In the genomic region with DNA sequence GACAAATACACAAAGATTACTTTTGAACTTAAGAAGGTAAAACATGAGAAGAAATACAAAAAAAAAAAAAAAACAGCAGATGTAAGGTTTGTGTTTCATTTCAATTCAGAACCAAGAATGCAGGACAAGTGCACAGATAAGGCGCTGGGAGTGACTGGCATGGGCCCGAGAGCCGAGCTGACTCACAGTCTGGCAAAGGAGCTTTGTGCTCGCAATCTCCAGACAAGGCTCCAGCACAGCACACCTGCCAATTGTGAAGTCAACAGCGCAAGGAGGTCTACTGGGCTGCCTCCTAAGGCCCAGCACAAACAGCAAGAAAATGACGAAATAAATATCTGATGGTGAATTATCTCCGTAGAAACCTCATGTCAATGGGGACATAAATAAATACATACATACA, we compare ENCODE assay signal across 8 mouse cellular contexts. TPM values are rescaled to one million over a fixed set of nuclear protein-coding genes. Genes with fewer than 3 reads are reported as not detected.
A peak's percentile ranks its signal among the peaks of the same experiment; 100 is the strongest.
DNase-seq lines count a peak whose midpoint lies in the region; ATAC-seq lines count a peak whose summit lies in the region.
"Had no signal": no experiment of that assay in that cellular context is flagged by ENCODE, and none has a peak within 500 bp of the region (broad histone marks: within the 10 kb centered on the region; RNA-seq: fewer than 3 reads in every experiment).

No protein-coding gene starts in this region.

- peak overlapping the region in 1 of 2 experiments; percentile 4; a peak in 1 of 4 replicates for H3K27ac ChIP-seq in heart, embryonic 14.5 days (replicated peaks in 1 of 2; ENCODE audit: control insufficient read depth in 1 of 2, insufficient read depth in 1 of 2, low read depth in 2 of 2, low read length in 2 of 2)
- no peak overlapping the region for H3K27ac ChIP-seq in lung, embryonic 15.5 days

- no peaks in the 10 kb centered on the region for H3K9me3 ChIP-seq in heart, embryonic 14.5 days (ENCODE audit: control insufficient read depth, low read length)
- H3K9me3 ChIP-seq in lung, embryonic 15.5 days, result no peaks in the 10 kb centered on the region

- 0 out of 2 replicates have a peak, but pooled peaks have one; percentile 31 for ATAC-seq in heart, embryonic 14.5 days (ENCODE audit: insufficient number of reproducible peaks, insufficient read depth, low FRiP score, low read depth)
- ATAC-seq in lung, embryonic 15.5 days (ENCODE audit: borderline replicate concordance, extremely low read depth, low FRiP score, low TSS enrichment), result 0 out of 2 replicates have a peak, but pooled peaks have one; percentile 49

- peaks cover 20 to 50% of the 10 kb centered on the region in 2 experiments for H3K4me1 ChIP-seq in heart, embryonic 14.5 days (ENCODE audit: control insufficient read depth in 2 of 2, insufficient read depth in 2 of 2, low read length in 2 of 2)
- peaks cover 29% of the 10 kb centered on the region for H3K4me1 ChIP-seq in lung, embryonic 15.5 days

- 0 out of 2 replicates have a peak overlapping the region, but pooled peaks have one; percentile 5 for H3K4me2 ChIP-seq in heart, embryonic 14.5 days (ENCODE audit: low read length)
- H3K4me2 ChIP-seq in lung, embryonic 15.5 days, result no peak overlapping the region

- H3K36me3 ChIP-seq in heart, embryonic 14.5 days (ENCODE audit: control insufficient read depth, insufficient read depth, low read length), result 0 out of 2 replicates have a peak, but pooled peaks cover 3% of the 10 kb centered on the region
- H3K36me3 ChIP-seq in lung, embryonic 15.5 days, result no peaks in the 10 kb centered on the region

- DNase-seq in MN1 (ENCODE audit: low spot score) (peak; percentile 29), adipocyte (ENCODE audit: low spot score) (peak; percentile 32)
- no peak for DNase-seq in kidney, postnatal 10 days
- DNase-seq in spleen, postnatal 36 days (ENCODE audit: low spot score in 2 of 2), result no peak
- DNase-seq in thymus, postnatal 14 days, result no peak

- WGBS in heart, embryonic 14.5 days, result 20% methylated on average over 7 of the region's 7 CpGs
- WGBS in lung, embryonic 15.5 days, result 55% methylated on average over 7 of the region's 7 CpGs

- no peak overlapping the region for H3K4me3 ChIP-seq in heart, embryonic 14.5 days (ENCODE audit: control insufficient read depth in 1 of 2, insufficient read depth in 1 of 2, low read depth in 1 of 2, low read length in 2 of 2)
- no peak overlapping the region for H3K4me3 ChIP-seq in lung, embryonic 15.5 days

- no peaks in the 10 kb centered on the region for H3K27me3 ChIP-seq in heart, embryonic 14.5 days (ENCODE audit: control insufficient read depth, insufficient read depth, low read length)
- H3K27me3 ChIP-seq in lung, embryonic 15.5 days, result no peaks in the 10 kb centered on the region
- H3K27me3 ChIP-seq: Patski had no signal

- no peak overlapping the region for H3K9ac ChIP-seq in heart, embryonic 14.5 days (ENCODE audit: low read length)
- no peak overlapping the region for H3K9ac ChIP-seq in lung, embryonic 15.5 days

RNA-seq across cellular contexts. Expression of gene Adgra3, which starts 9.8 kb away (rescaled TPM):
- polyA plus RNA-seq in heart, embryonic 14.5 days (2014; fragmentation: Nextera tagmentation; extraction: Ambion mirVana), result 21.8 and 23.7 TPM in 2 replicates
- 25.2 and 25.4 TPM in 2 replicates for polyA plus RNA-seq in lung, embryonic 15.5 days (2015; fragmentation: Nextera tagmentation; extraction: Ambion mirVana)

Comparison
In these comparisons a context has a peak if more than half of its experiments do, and no peak if none do; other contexts are left out.
1. DNase-seq: peak in MN1 (single experiment) and adipocyte (single experiment); none in kidney, postnatal 10 days (single experiment), spleen, postnatal 36 days (0 of 2) and thymus, postnatal 14 days (single experiment).